8 mouse cellular contexts compared by ENCODE assay signal in the genomic region with DNA sequence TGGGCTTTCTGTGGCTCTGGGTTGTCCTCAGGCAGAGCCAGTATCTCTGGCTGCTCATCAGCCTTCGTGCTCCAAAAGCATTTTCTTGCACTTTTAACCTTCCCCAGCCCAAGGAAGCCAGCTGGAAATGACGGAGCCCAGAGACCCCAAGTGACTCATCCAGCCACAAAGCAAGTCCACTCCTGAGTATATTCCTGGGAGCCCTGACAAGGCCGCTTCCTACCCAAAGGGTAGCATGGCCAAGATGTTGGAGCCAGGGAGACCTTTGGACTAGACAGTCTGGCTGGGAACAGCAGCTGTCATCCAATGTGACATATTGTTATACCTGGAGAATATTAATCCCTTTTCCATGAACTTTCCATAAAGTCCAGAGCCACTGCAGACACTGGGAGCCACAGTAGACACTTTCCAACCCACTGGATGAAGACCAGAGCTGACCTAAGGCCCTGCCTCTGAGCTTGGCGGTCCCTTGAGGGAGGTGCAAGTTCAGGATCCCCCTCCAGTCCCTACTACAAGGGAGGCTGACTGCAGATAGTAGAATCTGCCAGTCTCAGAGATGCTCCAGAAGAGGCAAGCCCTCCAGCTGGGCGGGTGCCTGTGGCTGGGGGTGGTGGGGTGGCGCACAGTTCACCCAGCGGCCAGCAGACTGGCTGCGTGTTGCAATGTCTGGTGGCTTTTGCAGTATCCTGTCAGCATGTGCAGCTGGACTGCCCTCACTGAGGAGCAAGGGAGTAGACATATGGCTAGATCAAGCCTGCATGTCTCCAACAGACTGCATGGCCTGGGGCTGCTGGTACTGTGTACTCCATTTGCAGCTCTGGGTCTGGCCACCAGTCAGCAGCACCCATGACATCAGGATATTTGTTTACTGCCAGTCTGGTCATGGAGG. TPM values are rescaled to one million over a fixed set of nuclear protein-coding genes. Genes with fewer than 3 reads are reported as not detected.
A peak's percentile ranks its signal among the peaks of the same experiment; 100 is the strongest.
DNase-seq lines count a peak whose midpoint lies in the region; ATAC-seq and TF ChIP-seq lines count a peak whose summit lies in the region.

No protein-coding gene starts in this region.

- 0 out of 2 replicates have a peak, but pooled peaks have one; percentile 15 for TF ChIP-seq CTCF in layer of hippocampus, adult 2 months (conservative IDR thresholded peaks at IDR 0.05)

- DNase-seq in layer of hippocampus, adult 2 months (ENCODE audit: low spot score in 2 of 2) = no peak
- no peak for DNase-seq in layer of hippocampus, postnatal 25 days (ENCODE audit: extremely low spot score in 1 of 2, low spot score in 1 of 2)
- peak; percentile 38 for DNase-seq in brain, adult 2 months (ENCODE audit: low read depth, low spot score)
- peak; percentile 71 to 73 for DNase-seq in heart, postnatal 14 days
- peak; percentile 55 to 61 for DNase-seq in monocyte, adult 2 months (ENCODE audit: low read depth in 1 of 2, low spot score in 2 of 2)
- no peak for DNase-seq in cerebellum, adult 9-10 months
- DNase-seq in thymus, postnatal 25 days = no peak

- intact Hi-C loops in heart, postnatal 14 days (cut with DNase I) = loop anchor here (5.0 kb wide), 1 partner anchor 111 kb away; no protein-coding TSS in a partner anchor

- peaks cover 41% of the 10 kb centered on the region; the same call in 1 of the 2 replicates for H3K36me3 ChIP-seq in limb, embryonic 12.5 days

- ATAC-seq in limb, embryonic 12.5 days (ENCODE audit: insufficient number of reproducible peaks, insufficient read depth, low FRiP score, low TSS enrichment, low read depth) = peak; percentile 23; the same call in 1 of the 2 replicates

- H3K27me3 ChIP-seq in limb, embryonic 12.5 days = no peaks in the 10 kb centered on the region

- no peaks in the 10 kb centered on the region for H3K9me3 ChIP-seq in limb, embryonic 12.5 days

- no peak overlapping the region for H3K4me2 ChIP-seq in limb, embryonic 12.5 days

- peaks cover 10% of the 10 kb centered on the region; the same call in 1 of the 2 replicates for H3K4me1 ChIP-seq in limb, embryonic 12.5 days (replicated peaks)

- no peak overlapping the region for H3K4me3 ChIP-seq in layer of hippocampus, adult 2 months
- no peak overlapping the region for H3K4me3 ChIP-seq in limb, embryonic 12.5 days (replicated peaks)

- 81% methylated on average over 8 of the region's 8 CpGs for WGBS in limb, embryonic 12.5 days

- peak overlapping the region; percentile 32 for H3K27ac ChIP-seq in layer of hippocampus, adult 2 months
- no peak overlapping the region for H3K27ac ChIP-seq in limb, embryonic 12.5 days

- no peak overlapping the region for H3K9ac ChIP-seq in limb, embryonic 12.5 days (replicated peaks)

RNA-seq across cellular contexts. Expression of gene Dhrs3, which starts 13.6 kb away (rescaled TPM):
- 10 to 100 TPM; 26.7 to 29.0 TPM for total RNA-seq in layer of hippocampus, adult 2 months (2021)
- 10 to 100 TPM; 29.6 to 30.6 TPM for total RNA-seq in layer of hippocampus, postnatal 25 days (2021)
- 100 to 1,000 TPM; 102 to 105 TPM for total RNA-seq in heart, postnatal 14 days (2021)
- polyA plus RNA-seq in limb, embryonic 12.5 days (2016; fragmentation: Nextera tagmentation; extraction: Ambion mirVana) = 58.9 and 62.7 TPM in 2 replicates

Comparison
In these comparisons a context has a peak if more than half of its experiments do, and no peak if none do; other contexts are left out.
1. DNase-seq: peak in brain, adult 2 months (single experiment), heart, postnatal 14 days (2 of 2) and monocyte, adult 2 months (2 of 2); none in layer of hippocampus, adult 2 months (0 of 2), layer of hippocampus, postnatal 25 days (0 of 2), cerebellum, adult 9-10 months (single experiment) and thymus, postnatal 25 days (single experiment).